In the genomic region with DNA sequence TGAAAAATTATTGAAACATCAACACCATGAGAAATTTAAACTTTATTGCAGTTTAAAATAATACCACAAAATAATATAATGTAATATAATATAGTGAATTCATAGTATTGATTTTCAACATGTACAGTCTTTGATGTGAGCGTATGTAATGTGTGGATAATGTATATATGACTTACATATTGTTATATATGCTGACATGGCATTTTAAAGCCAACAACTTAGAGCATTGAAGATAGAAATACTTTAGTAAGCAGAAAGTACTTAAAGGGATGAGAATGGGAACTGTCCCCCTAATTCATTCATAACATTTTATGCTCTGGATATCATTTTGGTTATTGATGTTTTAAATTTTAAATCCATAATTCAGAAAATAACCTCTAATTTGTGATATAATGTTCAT, we compare ENCODE assay signal across 21 mouse cellular contexts. TPM values are rescaled to one million over a fixed set of nuclear protein-coding genes. Genes with fewer than 3 reads are reported as not detected.
DNase-seq lines count a peak whose midpoint lies in the region; ATAC-seq and TF ChIP-seq lines count a peak whose summit lies in the region.
"Had no signal": no experiment of that assay in that cellular context is flagged by ENCODE, and none has a peak within 500 bp of the region (broad histone marks: within the 10 kb centered on the region; RNA-seq: fewer than 3 reads in every experiment).

No protein-coding gene starts in this region.

- 90% methylated on average over 1 of the region's 1 CpGs for WGBS in forebrain, embryonic 11.5 days

- H3K27me3 ChIP-seq in CH12.LX (replicated peaks): no peaks in the 10 kb centered on the region
- H3K27me3 ChIP-seq in forebrain, embryonic 11.5 days (ENCODE audit: control insufficient read depth, insufficient read depth, low read length): no peaks in the 10 kb centered on the region
- H3K27me3 ChIP-seq: Patski had no signal

- H3K79me2 ChIP-seq in CH12.LX (replicated peaks; ENCODE audit: control insufficient read depth, extremely low read depth, insufficient read depth, poor library complexity, severe bottlenecking): no peaks in the 10 kb centered on the region

- TF ChIP-seq CTCF in CH12.LX (conservative IDR thresholded peaks at IDR 0.05 in 1 of 2, IDR thresholded peaks at IDR 0.05 in 1 of 2; ENCODE audit: low read depth in 2 of 2, low read length in 2 of 2): no peak

- H3K4me1 ChIP-seq in CH12.LX (ENCODE audit: control insufficient read depth in 1 of 2, insufficient read depth in 2 of 2) (no peaks in the 10 kb centered on the region), ES-E14 (ENCODE audit: control insufficient read depth in 2 of 2, insufficient read depth in 2 of 2, low read length in 2 of 2, poor library complexity in 1 of 2) (no peaks in the 10 kb centered on the region)
- no peaks in the 10 kb centered on the region for H3K4me1 ChIP-seq in forebrain, embryonic 11.5 days (replicated peaks; ENCODE audit: control insufficient read depth, insufficient read depth, low read length)

- H3K36me3 ChIP-seq in CH12.LX (replicated peaks in 1 of 2; ENCODE audit: control insufficient read depth in 1 of 2, insufficient read depth in 1 of 2, low read length in 1 of 2) (no peaks in the 10 kb centered on the region), ES-E14 (ENCODE audit: control insufficient read depth, insufficient read depth, low read length, poor library complexity, severe bottlenecking) (no peaks in the 10 kb centered on the region)
- H3K36me3 ChIP-seq in forebrain, embryonic 11.5 days (ENCODE audit: control insufficient read depth, insufficient read depth, low read length): no peaks in the 10 kb centered on the region
- H3K36me3 ChIP-seq: G1E had no signal

- dilution Hi-C loops in CH12.LX (cut with MboI; ENCODE audit: extremely low pct_ligation_motif_present, extremely low pct_unique_long_range_greater_than_20kb, low sequenced_read_pairs): no loop called here

- no peak for TF ChIP-seq POLR2A in CH12.LX (IDR thresholded peaks at IDR 0.05; ENCODE audit: low read depth, low read length)

- no peak for TF ChIP-seq EP300 in CH12.LX (IDR thresholded peaks at IDR 0.05; ENCODE audit: low read length)

- no peak overlapping the region for H3K4me3 ChIP-seq in CH12.LX (replicated peaks in 1 of 3; ENCODE audit: low read depth in 2 of 3, low read length in 2 of 3, poor library complexity in 1 of 3)
- no peak overlapping the region for H3K4me3 ChIP-seq in ES-E14 (ENCODE audit: insufficient read depth in 1 of 2, low read depth in 1 of 2, low read length in 2 of 2, poor library complexity in 1 of 2, severe bottlenecking in 1 of 2)
- H3K4me3 ChIP-seq in forebrain, embryonic 11.5 days (ENCODE audit: low read depth, low read length): no peak overlapping the region

- no peak for DNase-seq in CH12.LX (ENCODE audit: extremely low read depth)
- no peak for DNase-seq in ES-E14 (ENCODE audit: low read depth, low spot score)
- no peak for DNase-seq in embryo, embryonic 9.5 days (ENCODE audit: extremely low spot score)
- no peak for DNase-seq in forebrain, embryonic 11.5 days (ENCODE audit: low spot score)
- DNase-seq: adrenal gland, adult 2 months; adrenal gland, adult 8-10 months; adrenal gland, postnatal 10 days; adrenal gland, postnatal 14 days; adrenal gland, postnatal 25 days; adrenal gland, postnatal 36 days; B cell, adult 2 months; cerebellum, adult 11 months; cerebellum, adult 11-12 months; cerebellum, adult 18-20 months; cerebellum, adult 2 months; cerebellum, adult 8-10 months had no signal

- H3K27ac ChIP-seq in CH12.LX (ENCODE audit: insufficient read depth, low read depth) (no peak overlapping the region), ES-E14 (ENCODE audit: insufficient read depth, low read depth, low read length, poor library complexity, severe bottlenecking) (no peak overlapping the region)
- no peak overlapping the region for H3K27ac ChIP-seq in forebrain, embryonic 11.5 days (ENCODE audit: low read depth, low read length)

- no peaks in the 10 kb centered on the region for H3K9me3 ChIP-seq in CH12.LX (replicated peaks; ENCODE audit: low read length)
- no peaks in the 10 kb centered on the region for H3K9me3 ChIP-seq in ES-E14 (ENCODE audit: control insufficient read depth, insufficient read depth, low read depth, low read length)
- H3K9me3 ChIP-seq in forebrain, embryonic 11.5 days (ENCODE audit: control insufficient read depth, low read length): no peaks in the 10 kb centered on the region
- H3K9me3 ChIP-seq: G1E had no signal

- no peak overlapping the region for H3K4me2 ChIP-seq in CH12.LX (ENCODE audit: insufficient read depth, low read depth, poor library complexity, severe bottlenecking)
- no peak overlapping the region for H3K4me2 ChIP-seq in forebrain, embryonic 11.5 days (ENCODE audit: low read depth, low read length, severe bottlenecking)

- H3K9ac ChIP-seq in CH12.LX (ENCODE audit: insufficient read depth, low read depth) (no peak overlapping the region), ES-E14 (ENCODE audit: insufficient read depth, low read depth, low read length, poor library complexity, severe bottlenecking) (no peak overlapping the region)
- H3K9ac ChIP-seq in forebrain, embryonic 11.5 days (ENCODE audit: low read length): no peak overlapping the region

- TF ChIP-seq RAD21 in CH12.LX (IDR thresholded peaks at IDR 0.05; ENCODE audit: low read depth, low read length): no peak

- no peak for ATAC-seq in forebrain, embryonic 11.5 days (replicated peaks; ENCODE audit: low FRiP score)
- ATAC-seq: activated CD4-positive, CD25-positive, alpha-beta regulatory T cell, adult 4 months; CD4-positive, CD25-positive, alpha-beta regulatory T cell, adult 4 months; Patski had no signal

- in situ Hi-C loops in CH12.LX (cut with MboI; ENCODE audit: low pct_ligation_motif_present, low pct_unique_long_range_greater_than_20kb, low sequenced_read_pairs): no loop called here
- in situ Hi-C loops in ES-E14 (cut with MboI; ENCODE audit: low sequenced_read_pairs in 2 of 2, unreplicated experiment in 2 of 2): no loop called here

TF ChIP-seq in CH12.LX, 34 proteins besides CTCF, POLR2A, EP300 and RAD21:
- TF ChIP-seq ZKSCAN1 (IDR thresholded peaks at IDR 0.05; ENCODE audit: borderline replicate concordance, low read depth, low read length) (no peak), ETS1 (conservative IDR thresholded peaks at IDR 0.05; ENCODE audit: low read depth, low read length) (no peak), MAZ (IDR thresholded peaks at IDR 0.05; ENCODE audit: low read depth, low read length) (no peak), IRF4 (IDR thresholded peaks at IDR 0.05; ENCODE audit: low read depth, low read length) (no peak), MAFK (IDR thresholded peaks at IDR 0.05; ENCODE audit: insufficient replicate concordance, low read length) (peak; percentile 56; the same call in 1 of the 2 replicates), SMC3 (IDR thresholded peaks at IDR 0.05; ENCODE audit: low read depth, low read length) (no peak), USF2 (conservative IDR thresholded peaks at IDR 0.05; ENCODE audit: low read depth, low read length) (no peak)
TF ChIP-seq in CH12.LX: peak in this region for 1.

TF ChIP-seq in ES-E14, 5 proteins besides CTCF, POLR2A, EP300 and RAD21:
- peak; percentile 86 for TF ChIP-seq MAFK (IDR thresholded peaks at IDR 0.05; ENCODE audit: insufficient read depth, low read depth, low read length)
- no peak for TF ChIP-seq CHD2 (IDR thresholded peaks at IDR 0.05; ENCODE audit: low read depth, low read length)
TF ChIP-seq in ES-E14: peak in this region for 1.

RNA-seq across cellular contexts. Expression of a gene that starts 35.5 kb away (rescaled TPM):
- total RNA-seq in CH12.LX (2012; rRNA removed) (not detected in 2 replicates), CH12.LX (2014; rRNA removed) (not detected in 2 replicates), ES-E14 (2012; rRNA removed) (0.11 and 0.31 TPM in 2 replicates)
- not detected in 2 replicates for polyA plus RNA-seq in CH12.LX (2012; ENCODE audit: insufficient read length, low read depth)
- polyA plus RNA-seq in forebrain, embryonic 11.5 days (2014; fragmentation: Nextera tagmentation; extraction: Ambion mirVana): 0.15 and 0.33 TPM in 2 replicates
- total RNA-seq: MEL had no signal
- polyA plus RNA-seq: activated CD4-positive, CD25-positive, alpha-beta regulatory T cell, adult 4 months; CD4-positive, CD25-positive, alpha-beta regulatory T cell, adult 4 months; cerebellum, adult 2 months; G1E; Patski had no signal
